Mouse (Mus musculus) hindbrain, postnatal 0 days (tissue): ENCODE data around the gene Sbsn. TPM values are rescaled to one million over a fixed set of nuclear protein-coding genes. Genes with fewer than 3 reads are reported as not detected.

Experiments
- ATAC-seq: fragments of 200-750 bp; cut with Nextera tagmentation; 2 replicates; pipeline ENCODE4 v1.8.0; 2017; ENCODE audit warnings: mild to moderate bottlenecking, moderate TSS enrichment, moderate library complexity
- DNase-seq: peaks from one replicate; pipeline ENCODE4 v3.0.0-alpha.2; 2015; ENCODE audit warnings: low spot score
- H3K27ac ChIP-seq: fragments of 300-500 bp; sonication (generic); 2 replicates; pipeline ENCODE4 v1.5.1; 2014; ENCODE audit warnings: mild to moderate bottlenecking
- H3K27me3 ChIP-seq: fragments of 300-500 bp; sonication (generic); 2 replicates; pipeline ENCODE4 v1.6.1; 2014; ENCODE audit warnings: low read length, mixed read lengths; ENCODE audit not compliant: insufficient read depth
- H3K36me3 ChIP-seq: fragments of 300-500 bp; sonication (generic); 2 replicates; pipeline ENCODE4 v1.6.1; 2014; ENCODE audit warnings: low read length, mixed read lengths; ENCODE audit not compliant: insufficient read depth
- H3K4me1 ChIP-seq: fragments of 300-500 bp; sonication (generic); 2 replicates; pipeline ENCODE4 v1.6.1; 2014; ENCODE audit warnings: antibody characterized with exemption, low read length, mixed read lengths; ENCODE audit not compliant: insufficient read depth
- H3K4me2 ChIP-seq: fragments of 300-500 bp; sonication (generic); 2 replicates; pipeline ENCODE4 v1.6.1; 2014; ENCODE audit warnings: low read depth, mild to moderate bottlenecking, low read length, moderate library complexity, mixed read lengths
- H3K4me3 ChIP-seq: fragments of 300-500 bp; sonication (generic); 2 replicates; pipeline ENCODE4 v1.5.1; 2014; ENCODE audit warnings: low read length
- H3K9ac ChIP-seq: fragments of 300-500 bp; sonication (generic); replicated peaks from 2 replicates; pipeline ENCODE4 v1.6.1; 2014; ENCODE audit warnings: mild to moderate bottlenecking, low read length, moderate library complexity, mixed read lengths
- H3K9me3 ChIP-seq: fragments of 300-500 bp; sonication (generic); 2 replicates; pipeline ENCODE4 v1.6.1; 2016; ENCODE audit warnings: low read length, mixed read lengths
- CTCF ChIP-seq: IDR thresholded peaks from 2 replicates; pipeline ENCODE4 v1.5.1; 2016; ENCODE audit warnings: antibody characterized with exemption, control low read depth, low read depth
- WGBS: fragments of 180-500 bp; shearing (Covaris S2); extraction: QIAGEN DNeasy Blood & Tissue Kit; methylation state at CpG from one replicate; pipeline ENCODE4 v1.1.7; 2014; 5-methylcytosine and 5-hydroxymethylcytosine counted together
- polyA plus RNA-seq: library from polyadenylated mRNA; unstranded; fragments of >200 nt; fragmentation: Nextera tagmentation; extraction: Ambion mirVana; gene quantifications from 2 replicates; pipeline ENCODE4 v1.2.1, GENCODE M21; 2015
- total RNA-seq: library from RNA; depleted of rRNA; stranded (reverse); fragments of >200 nt; gene quantifications from 2 replicates; pipeline ENCODE4 v1.2.3, GENCODE M21; 2014

The Sbsn gene
- total and polyA plus RNA-seq, 2 experiments from 2014 or later = 0.84 to 2.9 TPM

DNA sequence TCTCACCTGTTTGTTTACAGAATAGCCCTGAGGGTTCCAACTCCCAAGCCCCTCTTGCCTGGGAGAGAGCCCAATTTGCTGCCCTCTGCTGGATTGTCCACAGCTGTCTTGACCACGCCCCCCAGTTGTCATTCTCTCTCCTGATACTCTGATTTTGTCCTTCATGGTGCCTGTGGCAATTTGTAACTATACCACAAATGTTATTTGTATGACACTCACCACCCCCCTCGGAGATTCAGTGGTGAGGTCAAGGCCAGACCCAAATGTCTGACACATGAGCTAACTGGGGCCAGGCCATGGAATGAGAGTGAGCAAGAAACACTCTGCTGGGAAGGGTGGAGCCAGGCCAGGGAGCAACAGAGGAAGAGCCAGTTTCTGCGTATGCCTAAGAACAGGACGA, 7.6 kb downstream of the Sbsn start:
- H3K9me3 ChIP-seq = no peaks in the 10 kb centered on the region
- H3K27ac ChIP-seq = no peak overlapping the region
- WGBS = 55% methylated on average over 4 of the region's 4 CpGs
- TF ChIP-seq CTCF = peak; percentile 63
- no peaks in the 10 kb centered on the region for H3K4me1 ChIP-seq
- DNase-seq = peak; percentile 65
- H3K27me3 ChIP-seq = no peaks in the 10 kb centered on the region
- no peak overlapping the region for H3K4me2 ChIP-seq
- ATAC-seq = 0 out of 2 replicates have a peak, but pooled peaks have one; percentile 63
- 0 out of 2 replicates have a peak, but pooled peaks cover 8% of the 10 kb centered on the region for H3K36me3 ChIP-seq
- H3K4me3 ChIP-seq = no peak overlapping the region
- no peak overlapping the region for H3K9ac ChIP-seq

DNA sequence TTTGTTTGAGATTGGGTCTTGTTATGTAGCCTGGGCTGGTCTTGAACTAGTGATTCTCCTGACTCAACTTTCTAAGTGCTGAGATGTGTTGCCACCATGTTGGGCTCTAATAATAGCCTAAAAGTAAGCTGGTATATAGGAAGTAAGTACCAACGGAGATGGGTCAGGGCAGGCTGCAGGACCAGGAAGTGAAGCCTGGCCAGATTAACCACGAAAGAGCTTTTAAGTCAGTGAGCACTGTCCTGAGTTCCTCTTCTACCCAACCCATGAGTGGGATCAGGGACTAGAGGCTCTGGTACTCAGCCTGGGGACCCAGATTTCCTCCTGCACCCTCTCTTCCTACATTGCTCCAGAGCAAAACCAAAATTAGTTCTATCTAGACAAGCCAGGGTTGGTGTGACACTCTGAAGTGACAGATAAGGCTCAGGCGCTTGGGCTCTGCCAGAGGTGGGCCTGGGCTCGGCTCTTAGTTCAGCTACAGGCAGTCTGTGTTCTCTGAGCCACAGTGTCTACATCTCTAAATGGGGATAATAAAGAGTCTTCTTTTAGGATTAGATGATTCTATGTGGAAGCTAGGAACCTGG, 10.6 kb downstream of the Sbsn start:
- WGBS = 77% methylated on average over 4 of the region's 4 CpGs

DNA sequence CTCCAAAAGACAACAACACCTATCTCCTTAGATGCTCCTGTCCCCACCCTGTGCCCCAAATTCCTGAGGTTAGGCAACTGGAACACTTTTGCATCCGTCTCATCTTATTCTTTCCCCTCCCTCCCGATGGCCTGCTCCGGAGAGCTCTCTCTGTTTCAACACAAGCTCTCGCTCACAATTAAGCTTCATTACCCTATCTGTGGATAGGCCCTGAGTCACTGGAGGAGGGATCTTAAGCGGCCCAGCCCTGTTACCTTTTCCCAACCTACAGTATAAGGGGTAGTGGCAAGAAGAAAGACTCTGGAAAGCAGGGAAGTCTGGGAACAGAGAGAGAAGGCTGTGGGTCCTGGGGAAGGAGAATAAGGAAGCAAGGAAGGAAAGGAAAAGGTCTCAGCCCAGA, 12.2 kb downstream of the Sbsn start, which contains the start of gene Dmkn:
Gene Dmkn, plus strand, starts transcription at position 301 of the 400 bp plus-strand sequence.
- H3K4me3 ChIP-seq = no peak within 1 kb of the TSS
- 59% methylated on average over 5 of the region's 5 CpGs for WGBS
- ATAC-seq = no peak
- no peaks in the 10 kb centered on the region for H3K9me3 ChIP-seq
- H3K9ac ChIP-seq = no peak within 1 kb of the TSS
- no peaks in the 10 kb centered on the region for H3K4me1 ChIP-seq
- TF ChIP-seq CTCF = no peak
- H3K27ac ChIP-seq = no peak within 1 kb of the TSS
- no peaks in the 10 kb centered on the region for H3K36me3 ChIP-seq
- DNase-seq = no peak
- H3K4me2 ChIP-seq = no peak within 1 kb of the TSS
- no peaks in the 10 kb centered on the region for H3K27me3 ChIP-seq

More for the DNA sequence above, 10.6 kb downstream of the Sbsn start:
- DNase-seq (no peak), ATAC-seq (no peak)
- no peaks in the 10 kb centered on the region for H3K9me3 ChIP-seq
- no peaks in the 10 kb centered on the region for H3K4me1 ChIP-seq
- no peaks in the 10 kb centered on the region for H3K27me3 ChIP-seq
- no peak overlapping the region for H3K4me3 ChIP-seq
- TF ChIP-seq CTCF = no peak
- H3K9ac ChIP-seq = no peak overlapping the region
- H3K4me2 ChIP-seq = no peak overlapping the region
- no peaks in the 10 kb centered on the region for H3K36me3 ChIP-seq
- H3K27ac ChIP-seq = no peak overlapping the region

DNA sequence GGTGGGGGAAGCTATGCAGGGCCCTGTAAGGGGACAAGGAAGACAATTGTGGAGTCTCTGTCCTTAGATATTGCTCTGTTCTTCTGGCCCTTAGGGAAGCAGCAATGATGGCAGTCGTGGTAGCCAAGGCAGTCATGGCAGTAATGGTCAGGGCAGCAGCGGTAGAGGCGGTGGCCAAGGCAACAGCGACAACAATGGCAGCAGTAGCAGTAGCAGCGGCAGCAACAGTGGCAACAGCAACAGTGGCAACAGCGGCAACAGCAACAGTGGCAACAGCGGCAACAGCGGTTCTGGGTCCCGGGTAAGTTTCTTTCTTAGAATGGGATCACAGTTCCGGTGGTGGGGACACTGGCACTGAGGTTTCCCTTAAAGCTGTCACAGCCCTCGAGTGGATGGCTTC, 13.9 kb downstream of the Sbsn start:
- Histone ChIP-seq H3K27me3 (no peaks in the 10 kb centered on the region), H3K4me1 (no peaks in the 10 kb centered on the region), H3K9ac (no peak overlapping the region), H3K27ac (no peak overlapping the region), H3K4me2 (peak overlapping the region; percentile 13; the same call in 1 of the 2 replicates), H3K4me3 (no peak overlapping the region), H3K36me3 (no peaks in the 10 kb centered on the region), H3K9me3 (no peaks in the 10 kb centered on the region)
- WGBS = 49% methylated on average over 11 of the region's 11 CpGs
- ATAC-seq = peak; percentile 45; the same call in 1 of the 2 replicates
- 0 out of 2 replicates have a peak, but pooled peaks have one; percentile 2 for TF ChIP-seq CTCF
- peak; percentile 14 for DNase-seq

DNA sequence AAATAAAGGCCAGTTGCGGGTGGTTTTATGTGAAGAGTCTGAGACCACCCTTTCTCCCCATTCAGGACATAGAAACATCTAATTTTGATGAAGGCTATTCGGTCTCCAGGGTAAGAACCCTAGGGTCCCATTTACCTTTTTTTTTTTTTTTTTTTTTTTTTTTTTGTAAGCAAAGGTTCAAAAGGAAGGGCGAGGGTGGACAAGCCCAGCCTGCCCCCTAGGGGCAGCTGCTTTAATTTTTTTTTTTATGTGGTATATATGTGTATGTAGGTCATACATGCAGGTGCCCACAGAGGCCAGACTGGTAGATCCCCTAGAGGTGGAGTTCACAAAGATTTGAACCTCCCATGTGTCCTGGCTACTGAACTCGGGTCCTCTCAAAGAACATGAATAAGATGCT, 15.1 kb downstream of the Sbsn start:
- no peak for TF ChIP-seq CTCF

DNA sequence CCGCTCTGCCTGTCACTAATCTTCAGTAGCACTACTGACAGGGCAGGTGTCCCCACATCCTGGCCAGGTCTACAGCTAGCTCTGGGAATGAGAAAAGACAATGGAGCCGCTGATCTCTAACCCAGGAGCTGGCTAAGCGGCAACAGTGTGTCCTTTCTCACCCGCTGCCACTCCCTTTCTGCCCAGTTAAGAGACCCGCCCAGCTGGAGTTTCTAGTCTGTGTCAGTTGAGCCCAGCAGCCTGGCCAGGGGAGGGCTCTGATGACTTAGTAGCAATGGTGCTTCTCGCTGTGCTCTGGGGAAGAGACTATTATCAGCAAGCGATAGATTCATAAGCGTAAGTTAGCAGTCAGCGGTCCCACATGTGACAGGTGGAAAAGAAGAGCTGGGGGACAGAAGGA, 18.0 kb downstream of the Sbsn start:
- no peaks in the 10 kb centered on the region for H3K36me3 ChIP-seq
- no peak for TF ChIP-seq CTCF
- ATAC-seq = no peak

More for the DNA sequence above, 15.1 kb downstream of the Sbsn start:
- Histone ChIP-seq H3K4me2 (no peak overlapping the region), H3K4me1 (no peaks in the 10 kb centered on the region), H3K27me3 (no peaks in the 10 kb centered on the region), H3K9ac (no peak overlapping the region), H3K9me3 (no peaks in the 10 kb centered on the region), H3K36me3 (no peaks in the 10 kb centered on the region), H3K27ac (no peak overlapping the region), H3K4me3 (no peak overlapping the region)
- 87% methylated on average over 4 of the region's 4 CpGs for WGBS
- DNase-seq (no peak), ATAC-seq (no peak)

DNA sequence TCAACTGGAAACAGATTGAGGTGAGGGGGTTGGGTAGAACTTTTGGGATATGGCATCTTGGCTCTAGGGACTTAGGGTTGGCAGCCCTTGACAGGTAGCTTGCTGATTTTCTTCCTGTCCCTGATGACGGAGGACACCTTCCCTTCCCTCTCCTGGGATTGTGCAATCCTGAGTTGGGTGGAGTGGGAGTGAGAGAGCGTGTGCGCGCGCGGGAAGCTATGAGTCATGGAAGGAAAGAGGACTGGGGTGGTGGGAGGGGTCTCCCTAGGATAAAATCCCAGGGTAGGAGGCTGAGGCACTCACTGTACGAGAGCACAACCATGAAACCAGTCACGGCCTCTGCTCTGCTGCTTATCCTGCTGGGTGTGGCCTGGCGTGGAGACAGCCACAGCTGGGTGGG, 24.8 kb downstream of the Sbsn start:
- no peak for ATAC-seq
- Histone ChIP-seq H3K27ac (no peak overlapping the region), H3K4me3 (no peak overlapping the region), H3K36me3 (no peaks in the 10 kb centered on the region), H3K4me1 (no peaks in the 10 kb centered on the region), H3K4me2 (no peak overlapping the region), H3K9me3 (no peaks in the 10 kb centered on the region), H3K27me3 (no peaks in the 10 kb centered on the region), H3K9ac (no peak overlapping the region)
- DNase-seq = no peak
- 86% methylated on average over 9 of the region's 9 CpGs for WGBS
- TF ChIP-seq CTCF = no peak

More for the DNA sequence above, 18.0 kb downstream of the Sbsn start:
- Histone ChIP-seq H3K4me3 (no peak overlapping the region), H3K4me1 (no peaks in the 10 kb centered on the region), H3K9ac (no peak overlapping the region), H3K4me2 (no peak overlapping the region), H3K27me3 (no peaks in the 10 kb centered on the region), H3K9me3 (no peaks in the 10 kb centered on the region), H3K27ac (no peak overlapping the region)
- DNase-seq = no peak
- 31% methylated on average over 9 of the region's 9 CpGs for WGBS
